Mouse (Mus musculus) stomach, adult 2 months (tissue): ENCODE measurements around the gene Tram2. TPM values are rescaled to one million over a fixed set of nuclear protein-coding genes. Genes with fewer than 3 reads are reported as not detected.

Experiments used
- polyA plus RNA-seq: library from polyadenylated mRNA; depleted of rRNA; stranded (reverse); fragments of >200 nt; gene quantifications from 2 replicates; pipeline ENCODE4 v1.2.3, GENCODE M21; 2012; rRNA removed

Gene Tram2
- polyA plus RNA-seq: 1.6 and 1.7 TPM in 2 replicates

GRCm38 (mm10) chr1:21079217-21079773 lies at the start of gene Tram2:
Tram2 (minus strand) TSS chr1:21079229.

GRCm38 (mm10) chr1:20951300-20951763 lies 127.7 kb downstream of the Tram2 start, which contains the start of gene Efhc1:
Efhc1 (plus strand) TSS chr1:20951626.

Other genes starting within 250 kb of the Tram2 start
- 37.3 and 41.6 TPM in 2 replicates for gene Paqr8, start 188.6 kb downstream of the Tram2 start, polyA plus RNA-seq
- gene Efhc1, start 127.6 kb downstream of the Tram2 start, polyA plus RNA-seq: 0.29 and 0.55 TPM in 2 replicates
- gene Tmem14a, start 139.3 kb upstream of the Tram2 start, polyA plus RNA-seq: 1.4 and 1.5 TPM in 2 replicates
- 2.9 and 4.6 TPM in 2 replicates for gene Gsta3, start 161.4 kb upstream of the Tram2 start, polyA plus RNA-seq